Mouse (Mus musculus): Measurements from ENCODE around the gene Ubxn10. TPM values are rescaled to one million over a fixed set of nuclear protein-coding genes. Genes with fewer than 3 reads are reported as not detected.

The Ubxn10 gene
- polyA plus RNA-seq, 1 experiment from 2014 or later, result 0.83 TPM

GRCm38 (mm10) chr4:138709944-138710343 is 27.0 kb downstream of the Ubxn10 start:
- no peaks in the 10 kb centered on the region for H3K27me3 ChIP-seq (replicated peaks; ENCODE audit: control insufficient read depth, insufficient read depth, low read length)
- no peaks in the 10 kb centered on the region for H3K36me3 ChIP-seq (ENCODE audit: control insufficient read depth, insufficient read depth)
- no peak for ATAC-seq
- no peak overlapping the region for H3K4me2 ChIP-seq (replicated peaks; ENCODE audit: low read depth)
- 74% methylated on average over 7 of the region's 7 CpGs for WGBS
- H3K27ac ChIP-seq (ENCODE audit: low read depth, low read length), result no peak overlapping the region
- H3K4me3 ChIP-seq (ENCODE audit: low read depth, low read length), result no peak overlapping the region
- no peak overlapping the region for H3K9ac ChIP-seq (ENCODE audit: low read depth, low read length)
- TF ChIP-seq CTCF (IDR thresholded peaks at IDR 0.05; ENCODE audit: low read depth), result no peak
- H3K9me3 ChIP-seq (ENCODE audit: control insufficient read depth), result no peaks in the 10 kb centered on the region
- H3K4me1 ChIP-seq (replicated peaks; ENCODE audit: control insufficient read depth, insufficient read depth, low read length), result no peaks in the 10 kb centered on the region

- no peak overlapping the region for H3K27ac ChIP-seq (ENCODE audit: low read depth, low read length)
- H3K9ac ChIP-seq (ENCODE audit: low read depth, low read length), result no peak overlapping the region
- no peaks in the 10 kb centered on the region for H3K27me3 ChIP-seq (replicated peaks; ENCODE audit: control insufficient read depth, insufficient read depth, low read length)
- ATAC-seq, result no peak
- H3K4me3 ChIP-seq (ENCODE audit: low read depth, low read length), result no peak overlapping the region
- H3K4me2 ChIP-seq (replicated peaks; ENCODE audit: low read depth), result no peak overlapping the region
- H3K9me3 ChIP-seq (ENCODE audit: control insufficient read depth), result no peaks in the 10 kb centered on the region
- no peaks in the 10 kb centered on the region for H3K36me3 ChIP-seq (ENCODE audit: control insufficient read depth, insufficient read depth)
- 83% methylated on average over 11 of the region's 11 CpGs for WGBS
- H3K4me1 ChIP-seq (replicated peaks; ENCODE audit: control insufficient read depth, insufficient read depth, low read length), result no peaks in the 10 kb centered on the region
- TF ChIP-seq CTCF (IDR thresholded peaks at IDR 0.05; ENCODE audit: low read depth), result no peak
These were observed 27.7 kb downstream of the Ubxn10 start for GRCm38 (mm10) chr4:138709246-138709645.

GRCm38 (mm10) chr4:138708636-138709035 is 28.3 kb downstream of the Ubxn10 start:
- no peak overlapping the region for H3K4me2 ChIP-seq (replicated peaks; ENCODE audit: low read depth)
- no peaks in the 10 kb centered on the region for H3K36me3 ChIP-seq (ENCODE audit: control insufficient read depth, insufficient read depth)
- TF ChIP-seq CTCF (IDR thresholded peaks at IDR 0.05; ENCODE audit: low read depth), result peak; percentile 80
- H3K9me3 ChIP-seq (ENCODE audit: control insufficient read depth), result no peaks in the 10 kb centered on the region
- H3K4me3 ChIP-seq (ENCODE audit: low read depth, low read length), result no peak overlapping the region
- no peaks in the 10 kb centered on the region for H3K4me1 ChIP-seq (replicated peaks; ENCODE audit: control insufficient read depth, insufficient read depth, low read length)
- WGBS, result 5% methylated on average over 7 of the region's 7 CpGs
- no peak overlapping the region for H3K27ac ChIP-seq (ENCODE audit: low read depth, low read length)
- no peak overlapping the region for H3K9ac ChIP-seq (ENCODE audit: low read depth, low read length)
- no peaks in the 10 kb centered on the region for H3K27me3 ChIP-seq (replicated peaks; ENCODE audit: control insufficient read depth, insufficient read depth, low read length)
- 0 out of 2 replicates have a peak, but pooled peaks have one; percentile 49 for ATAC-seq

GRCm38 (mm10) chr4:138706620-138707019 is 30.3 kb downstream of the Ubxn10 start:
- ATAC-seq, result no peak
- 92% methylated on average over 8 of the region's 8 CpGs for WGBS

GRCm38 (mm10) chr4:138704169-138704568 is 32.8 kb downstream of the Ubxn10 start:
- no peak overlapping the region for H3K9ac ChIP-seq (ENCODE audit: low read depth, low read length)
- H3K4me1 ChIP-seq (replicated peaks; ENCODE audit: control insufficient read depth, insufficient read depth, low read length), result no peaks in the 10 kb centered on the region
- no peak overlapping the region for H3K4me2 ChIP-seq (replicated peaks; ENCODE audit: low read depth)
- H3K36me3 ChIP-seq (ENCODE audit: control insufficient read depth, insufficient read depth), result no peaks in the 10 kb centered on the region
- no peaks in the 10 kb centered on the region for H3K9me3 ChIP-seq (ENCODE audit: control insufficient read depth)
- 0 out of 2 replicates have a peak, but pooled peaks have one; percentile 7 for TF ChIP-seq CTCF (IDR thresholded peaks at IDR 0.05; ENCODE audit: low read depth)
- ATAC-seq, result no peak
- H3K27me3 ChIP-seq (replicated peaks; ENCODE audit: control insufficient read depth, insufficient read depth, low read length), result no peaks in the 10 kb centered on the region
- no peak overlapping the region for H3K27ac ChIP-seq (ENCODE audit: low read depth, low read length)
- no peak overlapping the region for H3K4me3 ChIP-seq (ENCODE audit: low read depth, low read length)
- 77% methylated on average over 4 of the region's 4 CpGs for WGBS

More at GRCm38 (mm10) chr4:138706620-138707019, 30.3 kb downstream of the Ubxn10 start:
- H3K4me1 ChIP-seq (replicated peaks; ENCODE audit: control insufficient read depth, insufficient read depth, low read length), result no peaks in the 10 kb centered on the region
- H3K36me3 ChIP-seq (ENCODE audit: control insufficient read depth, insufficient read depth), result no peaks in the 10 kb centered on the region
- no peak overlapping the region for H3K27ac ChIP-seq (ENCODE audit: low read depth, low read length)
- H3K9me3 ChIP-seq (ENCODE audit: control insufficient read depth), result no peaks in the 10 kb centered on the region
- no peak overlapping the region for H3K9ac ChIP-seq (ENCODE audit: low read depth, low read length)
- H3K4me3 ChIP-seq (ENCODE audit: low read depth, low read length), result no peak overlapping the region
- TF ChIP-seq CTCF (IDR thresholded peaks at IDR 0.05; ENCODE audit: low read depth), result no peak
- no peaks in the 10 kb centered on the region for H3K27me3 ChIP-seq (replicated peaks; ENCODE audit: control insufficient read depth, insufficient read depth, low read length)
- H3K4me2 ChIP-seq (replicated peaks; ENCODE audit: low read depth), result no peak overlapping the region

GRCm38 (mm10) chr4:138703591-138703990 is 33.4 kb downstream of the Ubxn10 start:
- WGBS, result 58% methylated on average over 7 of the region's 7 CpGs
- no peak for ATAC-seq
- H3K4me2 ChIP-seq (replicated peaks; ENCODE audit: low read depth), result no peak overlapping the region
- H3K27ac ChIP-seq (ENCODE audit: low read depth, low read length), result no peak overlapping the region
- H3K9ac ChIP-seq (ENCODE audit: low read depth, low read length), result no peak overlapping the region
- no peaks in the 10 kb centered on the region for H3K36me3 ChIP-seq (ENCODE audit: control insufficient read depth, insufficient read depth)
- no peak overlapping the region for H3K4me3 ChIP-seq (ENCODE audit: low read depth, low read length)
- no peak for TF ChIP-seq CTCF (IDR thresholded peaks at IDR 0.05; ENCODE audit: low read depth)
- no peaks in the 10 kb centered on the region for H3K27me3 ChIP-seq (replicated peaks; ENCODE audit: control insufficient read depth, insufficient read depth, low read length)
- H3K9me3 ChIP-seq (ENCODE audit: control insufficient read depth), result no peaks in the 10 kb centered on the region
- no peaks in the 10 kb centered on the region for H3K4me1 ChIP-seq (replicated peaks; ENCODE audit: control insufficient read depth, insufficient read depth, low read length)

GRCm38 (mm10) chr4:138702528-138702927 is 34.4 kb downstream of the Ubxn10 start:
- no peak overlapping the region for H3K27ac ChIP-seq (ENCODE audit: low read depth, low read length)
- no peaks in the 10 kb centered on the region for H3K27me3 ChIP-seq (replicated peaks; ENCODE audit: control insufficient read depth, insufficient read depth, low read length)
- no peak overlapping the region for H3K9ac ChIP-seq (ENCODE audit: low read depth, low read length)
- H3K4me2 ChIP-seq (replicated peaks; ENCODE audit: low read depth), result no peak overlapping the region
- H3K4me3 ChIP-seq (ENCODE audit: low read depth, low read length), result no peak overlapping the region
- no peaks in the 10 kb centered on the region for H3K4me1 ChIP-seq (replicated peaks; ENCODE audit: control insufficient read depth, insufficient read depth, low read length)
- H3K9me3 ChIP-seq (ENCODE audit: control insufficient read depth), result no peaks in the 10 kb centered on the region
- 67% methylated on average over 8 of the region's 8 CpGs for WGBS
- TF ChIP-seq CTCF (IDR thresholded peaks at IDR 0.05; ENCODE audit: low read depth), result no peak
- ATAC-seq, result no peak
- no peaks in the 10 kb centered on the region for H3K36me3 ChIP-seq (ENCODE audit: control insufficient read depth, insufficient read depth)
